Mouse (Mus musculus): Measurements from ENCODE around the gene Hsp90aa1. TPM values are rescaled to one million over a fixed set of nuclear protein-coding genes. Genes with fewer than 3 reads are reported as not detected.

Hsp90aa1 gene
- polyA plus RNA-seq, 1 experiment from 2014 or later: 985 TPM

Small RNA genes within 50 kb of the gene (microRNA-seq; reads per million reads assigned to microRNA genes)
- gene Gm27299: not detected

Other genes starting within 250 kb of the Hsp90aa1 start
- gene Dync1h1, start 101.3 kb downstream of the Hsp90aa1 start, polyA plus RNA-seq (2014; fragmentation: Nextera tagmentation; extraction: Ambion mirVana): 65.6 and 67.3 TPM in 2 replicates
- gene 1700001K19Rik, start 20.1 kb downstream of the Hsp90aa1 start, polyA plus RNA-seq (2014; fragmentation: Nextera tagmentation; extraction: Ambion mirVana): 0.31 TPM in 1 of 2 replicates, not detected in the other
- 23.7 and 24.1 TPM in 2 replicates for gene Wdr20, start 35.2 kb upstream of the Hsp90aa1 start, polyA plus RNA-seq (2014; fragmentation: Nextera tagmentation; extraction: Ambion mirVana)
- gene Mok, start 138.2 kb upstream of the Hsp90aa1 start, polyA plus RNA-seq (2014; fragmentation: Nextera tagmentation; extraction: Ambion mirVana): 3.5 and 5.6 TPM in 2 replicates
- gene Zfp839, start 147.5 kb upstream of the Hsp90aa1 start, polyA plus RNA-seq (2014; fragmentation: Nextera tagmentation; extraction: Ambion mirVana): 4.7 and 5.4 TPM in 2 replicates
- 85.0 and 99.5 TPM in 2 replicates for gene Cinp, start 186.4 kb upstream of the Hsp90aa1 start, polyA plus RNA-seq (2014; fragmentation: Nextera tagmentation; extraction: Ambion mirVana)
- 3.9 and 4.1 TPM in 2 replicates for gene Tecpr2, start 186.5 kb upstream of the Hsp90aa1 start, polyA plus RNA-seq (2014; fragmentation: Nextera tagmentation; extraction: Ambion mirVana)